Mouse (Mus musculus): ENCODE results near the gene Sst. TPM values are rescaled to one million over a fixed set of nuclear protein-coding genes. Genes with fewer than 3 reads are reported as not detected.
"Not testable (repeated sequence)": the region's sequence is repeated elsewhere in the genome, so short reads cannot be mapped to it uniquely, and the experiment has no call there.

Sst gene
- total RNA-seq (2021), result not detected

- intact Hi-C loops (cut with DNase I), result no loop called here
Measured at GRCm38 (mm10) chr16:23890636-23891035, at the start of gene Sst. Gene Sst, minus strand, starts transcription at chr16:23890958.

GRCm38 (mm10) chr16:23934397-23934796 is 43.6 kb upstream of the Sst start:
- DNase-seq (ENCODE audit: low spot score), result no peak
- intact Hi-C loops (cut with DNase I), result no loop called here

More at GRCm38 (mm10) chr16:23890636-23891035, at the start of gene Sst:
- DNase-seq (ENCODE audit: low spot score), result no peak

GRCm38 (mm10) chr16:23932294-23932693 is 41.5 kb upstream of the Sst start, which contains the start of gene Rtp2:
Gene Rtp2, minus strand, starts transcription at chr16:23932394.
- no peak for DNase-seq (ENCODE audit: low spot score)
- intact Hi-C loops (cut with DNase I), result no loop called here

GRCm38 (mm10) chr16:23931275-23931674 is 40.5 kb upstream of the Sst start:
- DNase-seq (ENCODE audit: low spot score), result no peak
- intact Hi-C loops (cut with DNase I), result no loop called here

GRCm38 (mm10) chr16:23930426-23931073 is 39.8 kb upstream of the Sst start:
- DNase-seq (ENCODE audit: low spot score), result no peak
- intact Hi-C loops (cut with DNase I), result no loop called here

- no peak for DNase-seq (ENCODE audit: low spot score)
- intact Hi-C loops (cut with DNase I), result no loop called here
Measured at GRCm38 (mm10) chr16:23927301-23928114, 36.8 kb upstream of the Sst start.

- intact Hi-C loops (cut with DNase I), result no loop called here
- DNase-seq (ENCODE audit: low spot score), result no peak
Measured at GRCm38 (mm10) chr16:23922906-23923305, 32.1 kb upstream of the Sst start.

- DNase-seq (ENCODE audit: low spot score), result no peak
- intact Hi-C loops (cut with DNase I), result no loop called here
Measured at GRCm38 (mm10) chr16:23921697-23922096, 30.9 kb upstream of the Sst start.

GRCm38 (mm10) chr16:23919418-23919817 is 28.7 kb upstream of the Sst start:
- DNase-seq (ENCODE audit: low spot score), result no peak
- intact Hi-C loops (cut with DNase I), result no loop called here

- intact Hi-C loops (cut with DNase I), result no loop called here
- no peak for DNase-seq (ENCODE audit: low spot score)
Measured at GRCm38 (mm10) chr16:23913401-23913800, 22.6 kb upstream of the Sst start.

- DNase-seq (ENCODE audit: low spot score), result no peak
- intact Hi-C loops (cut with DNase I), result no loop called here
Measured at GRCm38 (mm10) chr16:23912741-23913140, 22.0 kb upstream of the Sst start.

GRCm38 (mm10) chr16:23909015-23909354 is 18.2 kb upstream of the Sst start:
- DNase-seq (ENCODE audit: low spot score); intact Hi-C loops (cut with DNase I): not testable (repeated sequence)

- intact Hi-C loops (cut with DNase I), result not testable (repeated sequence)
Measured at GRCm38 (mm10) chr16:23908076-23909014, 17.6 kb upstream of the Sst start.

GRCm38 (mm10) chr16:23906586-23906985 is 15.8 kb upstream of the Sst start:
- DNase-seq (ENCODE audit: low spot score); intact Hi-C loops (cut with DNase I): not testable (repeated sequence)

More at GRCm38 (mm10) chr16:23908076-23909014, 17.6 kb upstream of the Sst start:
- not testable (repeated sequence) for DNase-seq (ENCODE audit: low spot score)

GRCm38 (mm10) chr16:23901411-23901810 is 10.7 kb upstream of the Sst start:
- intact Hi-C loops (cut with DNase I), result no loop called here
- DNase-seq (ENCODE audit: low spot score), result no peak

GRCm38 (mm10) chr16:23900061-23900460 is 9.3 kb upstream of the Sst start:
- intact Hi-C loops (cut with DNase I), result no loop called here
- DNase-seq (ENCODE audit: low spot score), result no peak

GRCm38 (mm10) chr16:23898840-23899239 is 8.1 kb upstream of the Sst start:
- intact Hi-C loops (cut with DNase I), result loop anchor here (1.0 to 2.0 kb wide), 3 partner anchors 54 to 447 kb away; no protein-coding TSS in a partner anchor

GRCm38 (mm10) chr16:23897984-23898586 is 7.3 kb upstream of the Sst start:
- intact Hi-C loops (cut with DNase I), result loop anchor here (2.0 kb wide), 1 partner anchor 55 kb away; no protein-coding TSS in a partner anchor
- DNase-seq (ENCODE audit: low spot score), result peak; percentile 17

More at GRCm38 (mm10) chr16:23898840-23899239, 8.1 kb upstream of the Sst start:
- DNase-seq (ENCODE audit: low spot score), result peak; percentile 12

- DNase-seq (ENCODE audit: low spot score), result no peak
- intact Hi-C loops (cut with DNase I), result no loop called here
Measured at GRCm38 (mm10) chr16:23897486-23897885, 6.7 kb upstream of the Sst start.

GRCm38 (mm10) chr16:23895135-23895534 is 4.4 kb upstream of the Sst start:
- DNase-seq (ENCODE audit: low spot score), result no peak
- intact Hi-C loops (cut with DNase I), result no loop called here

Measured in heart, postnatal 25 days (tissue).